Mouse (Mus musculus): ENCODE results near the gene Iscu. TPM values are rescaled to one million over a fixed set of nuclear protein-coding genes. Genes with fewer than 3 reads are reported as not detected.
"Not testable (repeated sequence)": the region's sequence is repeated elsewhere in the genome, so short reads cannot be mapped to it uniquely, and the experiment has no call there.

The Iscu gene
- polyA plus RNA-seq, 1 experiment from 2014 or later: 76.9 TPM

GRCm38 (mm10) chr5:113806414-113806813 is 33.9 kb downstream of the Iscu start:
- no peak overlapping the region for H3K4me2 ChIP-seq (ENCODE audit: low read length)
- H3K4me1 ChIP-seq (replicated peaks; ENCODE audit: control insufficient read depth, insufficient read depth, low read length): no peaks in the 10 kb centered on the region
- no peaks in the 10 kb centered on the region for H3K36me3 ChIP-seq (ENCODE audit: control insufficient read depth, insufficient read depth)
- H3K9me3 ChIP-seq (ENCODE audit: control insufficient read depth, low read length): peaks cover 5% of the 10 kb centered on the region; the same call in 1 of the 2 replicates
- H3K4me3 ChIP-seq (replicated peaks; ENCODE audit: low read length): no peak overlapping the region
- H3K9ac ChIP-seq (replicated peaks; ENCODE audit: low read depth, low read length): no peak overlapping the region
- H3K27ac ChIP-seq (ENCODE audit: low read length): no peak overlapping the region
- ATAC-seq: no peak
- WGBS: 56% methylated on average over 10 of the region's 10 CpGs
- no peaks in the 10 kb centered on the region for H3K27me3 ChIP-seq (replicated peaks; ENCODE audit: control insufficient read depth, insufficient read depth, low read length)

GRCm38 (mm10) chr5:113807712-113808111 is 35.2 kb downstream of the Iscu start:
- H3K4me1 ChIP-seq (replicated peaks; ENCODE audit: control insufficient read depth, insufficient read depth, low read length): no peaks in the 10 kb centered on the region
- no peak overlapping the region for H3K27ac ChIP-seq (ENCODE audit: low read length)
- H3K4me2 ChIP-seq (ENCODE audit: low read length): no peak overlapping the region
- no peak for ATAC-seq
- H3K4me3 ChIP-seq (replicated peaks; ENCODE audit: low read length): no peak overlapping the region
- H3K27me3 ChIP-seq (replicated peaks; ENCODE audit: control insufficient read depth, insufficient read depth, low read length): no peaks in the 10 kb centered on the region
- peaks cover 7% of the 10 kb centered on the region; the same call in 1 of the 2 replicates for H3K9me3 ChIP-seq (ENCODE audit: control insufficient read depth, low read length)
- H3K9ac ChIP-seq (replicated peaks; ENCODE audit: low read depth, low read length): no peak overlapping the region
- no peaks in the 10 kb centered on the region for H3K36me3 ChIP-seq (ENCODE audit: control insufficient read depth, insufficient read depth)
- WGBS: 71% methylated on average over 9 of the region's 9 CpGs

GRCm38 (mm10) chr5:113808177-113808576 is 35.6 kb downstream of the Iscu start:
- Histone ChIP-seq H3K27ac (ENCODE audit: low read length) (no peak overlapping the region), H3K4me1 (replicated peaks; ENCODE audit: control insufficient read depth, insufficient read depth, low read length) (no peaks in the 10 kb centered on the region), H3K9ac (replicated peaks; ENCODE audit: low read depth, low read length) (no peak overlapping the region), H3K4me3 (replicated peaks; ENCODE audit: low read length) (no peak overlapping the region), H3K27me3 (replicated peaks; ENCODE audit: control insufficient read depth, insufficient read depth, low read length) (no peaks in the 10 kb centered on the region), H3K36me3 (ENCODE audit: control insufficient read depth, insufficient read depth) (no peaks in the 10 kb centered on the region), H3K4me2 (ENCODE audit: low read length) (no peak overlapping the region), H3K9me3 (ENCODE audit: control insufficient read depth, low read length) (peaks cover 7% of the 10 kb centered on the region; the same call in 1 of the 2 replicates)
- no peak for ATAC-seq
- WGBS: 86% methylated on average over 2 of the region's 2 CpGs

GRCm38 (mm10) chr5:113810111-113810510 is 37.6 kb downstream of the Iscu start:
- Histone ChIP-seq H3K4me1 (replicated peaks; ENCODE audit: control insufficient read depth, insufficient read depth, low read length) (no peaks in the 10 kb centered on the region), H3K27me3 (replicated peaks; ENCODE audit: control insufficient read depth, insufficient read depth, low read length) (no peaks in the 10 kb centered on the region), H3K4me2 (ENCODE audit: low read length) (no peak overlapping the region), H3K4me3 (replicated peaks; ENCODE audit: low read length) (no peak overlapping the region), H3K9me3 (ENCODE audit: control insufficient read depth, low read length) (peaks cover 7% of the 10 kb centered on the region; the same call in 1 of the 2 replicates), H3K9ac (replicated peaks; ENCODE audit: low read depth, low read length) (no peak overlapping the region), H3K36me3 (ENCODE audit: control insufficient read depth, insufficient read depth) (no peaks in the 10 kb centered on the region), H3K27ac (ENCODE audit: low read length) (no peak overlapping the region)
- no peak for ATAC-seq
- 94% methylated on average over 4 of the region's 4 CpGs for WGBS

DNA sequence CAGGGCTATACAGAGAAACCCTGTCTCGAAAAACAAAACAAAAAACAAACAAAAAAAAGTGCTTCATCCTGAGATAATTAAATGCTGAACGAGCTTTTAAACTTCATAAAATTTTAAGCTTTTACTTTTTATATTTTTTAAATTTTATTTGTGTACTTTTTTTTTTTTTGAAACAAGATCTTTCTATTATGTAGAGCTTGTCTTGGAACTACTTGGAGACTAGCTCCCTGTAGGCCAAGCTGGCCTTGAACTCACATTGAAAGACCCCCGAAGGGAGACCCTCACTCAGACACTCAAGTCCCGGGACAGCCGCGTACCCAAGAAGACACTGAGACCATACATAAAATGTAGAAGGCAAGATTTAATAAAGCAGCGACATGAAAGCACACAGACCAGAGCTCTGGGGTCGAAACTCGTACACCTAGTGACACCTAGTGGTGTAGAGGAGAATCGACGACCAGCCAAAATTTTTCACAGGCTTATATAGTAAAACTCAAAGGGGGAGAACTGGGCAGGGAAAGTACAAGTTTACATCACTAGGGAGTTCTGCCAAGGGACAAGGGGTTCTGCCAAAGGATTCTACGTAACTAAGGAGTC is 39.4 kb downstream of the Iscu start:
- WGBS: 24% methylated on average over 11 of the region's 12 CpGs
- H3K4me2 ChIP-seq (ENCODE audit: low read length); H3K27ac ChIP-seq (ENCODE audit: low read length); H3K4me3 ChIP-seq (replicated peaks; ENCODE audit: low read length); H3K4me1 ChIP-seq (replicated peaks; ENCODE audit: control insufficient read depth, insufficient read depth, low read length); H3K36me3 ChIP-seq (ENCODE audit: control insufficient read depth, insufficient read depth); H3K9ac ChIP-seq (replicated peaks; ENCODE audit: low read depth, low read length); H3K27me3 ChIP-seq (replicated peaks; ENCODE audit: control insufficient read depth, insufficient read depth, low read length); H3K9me3 ChIP-seq (ENCODE audit: control insufficient read depth, low read length); ATAC-seq: not testable (repeated sequence)

GRCm38 (mm10) chr5:113812638-113813037 is 40.1 kb downstream of the Iscu start:
- no peak overlapping the region for H3K27ac ChIP-seq (ENCODE audit: low read length)
- peaks cover 7% of the 10 kb centered on the region; the same call in 1 of the 2 replicates for H3K9me3 ChIP-seq (ENCODE audit: control insufficient read depth, low read length)
- no peak for ATAC-seq
- H3K36me3 ChIP-seq (ENCODE audit: control insufficient read depth, insufficient read depth): no peaks in the 10 kb centered on the region
- 96% methylated on average over 2 of the region's 2 CpGs for WGBS
- H3K4me1 ChIP-seq (replicated peaks; ENCODE audit: control insufficient read depth, insufficient read depth, low read length): 0 out of 2 replicates have a peak, but pooled peaks cover 3% of the 10 kb centered on the region
- no peaks in the 10 kb centered on the region for H3K27me3 ChIP-seq (replicated peaks; ENCODE audit: control insufficient read depth, insufficient read depth, low read length)
- H3K4me3 ChIP-seq (replicated peaks; ENCODE audit: low read length): no peak overlapping the region
- H3K4me2 ChIP-seq (ENCODE audit: low read length): no peak overlapping the region
- H3K9ac ChIP-seq (replicated peaks; ENCODE audit: low read depth, low read length): no peak overlapping the region

GRCm38 (mm10) chr5:113813608-113814007 is 41.1 kb downstream of the Iscu start:
- H3K4me1 ChIP-seq (replicated peaks; ENCODE audit: control insufficient read depth, insufficient read depth, low read length): 0 out of 2 replicates have a peak, but pooled peaks cover 3% of the 10 kb centered on the region
- no peaks in the 10 kb centered on the region for H3K36me3 ChIP-seq (ENCODE audit: control insufficient read depth, insufficient read depth)
- no peak overlapping the region for H3K27ac ChIP-seq (ENCODE audit: low read length)
- no peak overlapping the region for H3K9ac ChIP-seq (replicated peaks; ENCODE audit: low read depth, low read length)
- no peaks in the 10 kb centered on the region for H3K27me3 ChIP-seq (replicated peaks; ENCODE audit: control insufficient read depth, insufficient read depth, low read length)
- no peak overlapping the region for H3K4me2 ChIP-seq (ENCODE audit: low read length)
- no peak overlapping the region for H3K4me3 ChIP-seq (replicated peaks; ENCODE audit: low read length)
- 22% methylated on average over 9 of the region's 9 CpGs for WGBS
- H3K9me3 ChIP-seq (ENCODE audit: control insufficient read depth, low read length): peaks cover 7% of the 10 kb centered on the region; the same call in 1 of the 2 replicates
- no peak for ATAC-seq

- Histone ChIP-seq H3K9me3 (ENCODE audit: control insufficient read depth, low read length) (peaks cover 7% of the 10 kb centered on the region; the same call in 1 of the 2 replicates), H3K4me1 (replicated peaks; ENCODE audit: control insufficient read depth, insufficient read depth, low read length) (0 out of 2 replicates have a peak, but pooled peaks cover 3% of the 10 kb centered on the region), H3K4me3 (replicated peaks; ENCODE audit: low read length) (no peak overlapping the region), H3K4me2 (ENCODE audit: low read length) (no peak overlapping the region), H3K27me3 (replicated peaks; ENCODE audit: control insufficient read depth, insufficient read depth, low read length) (no peaks in the 10 kb centered on the region), H3K9ac (replicated peaks; ENCODE audit: low read depth, low read length) (no peak overlapping the region), H3K36me3 (ENCODE audit: control insufficient read depth, insufficient read depth) (no peaks in the 10 kb centered on the region), H3K27ac (ENCODE audit: low read length) (no peak overlapping the region)
- ATAC-seq: no peak
- 41% methylated on average over 27 of the region's 27 CpGs for WGBS
These were observed 41.8 kb downstream of the Iscu start for GRCm38 (mm10) chr5:113814111-113815040.

- H3K9me3 ChIP-seq (ENCODE audit: control insufficient read depth, low read length): peaks cover 7% of the 10 kb centered on the region; the same call in 1 of the 2 replicates
- ATAC-seq: no peak
- WGBS: 53% methylated on average over 11 of the region's 11 CpGs
These were observed 42.5 kb downstream of the Iscu start for GRCm38 (mm10) chr5:113815041-113815389.

More at GRCm38 (mm10) chr5:113815041-113815389, 42.5 kb downstream of the Iscu start:
- 0 out of 2 replicates have a peak, but pooled peaks cover 3% of the 10 kb centered on the region for H3K4me1 ChIP-seq (replicated peaks; ENCODE audit: control insufficient read depth, insufficient read depth, low read length)
- H3K4me2 ChIP-seq (ENCODE audit: low read length): no peak overlapping the region
- no peak overlapping the region for H3K4me3 ChIP-seq (replicated peaks; ENCODE audit: low read length)
- H3K36me3 ChIP-seq (ENCODE audit: control insufficient read depth, insufficient read depth): no peaks in the 10 kb centered on the region
- no peak overlapping the region for H3K27ac ChIP-seq (ENCODE audit: low read length)
- no peak overlapping the region for H3K9ac ChIP-seq (replicated peaks; ENCODE audit: low read depth, low read length)
- H3K27me3 ChIP-seq (replicated peaks; ENCODE audit: control insufficient read depth, insufficient read depth, low read length): no peaks in the 10 kb centered on the region
